Mouse (Mus musculus): ENCODE measurements around the gene Ralgps2.

DNA sequence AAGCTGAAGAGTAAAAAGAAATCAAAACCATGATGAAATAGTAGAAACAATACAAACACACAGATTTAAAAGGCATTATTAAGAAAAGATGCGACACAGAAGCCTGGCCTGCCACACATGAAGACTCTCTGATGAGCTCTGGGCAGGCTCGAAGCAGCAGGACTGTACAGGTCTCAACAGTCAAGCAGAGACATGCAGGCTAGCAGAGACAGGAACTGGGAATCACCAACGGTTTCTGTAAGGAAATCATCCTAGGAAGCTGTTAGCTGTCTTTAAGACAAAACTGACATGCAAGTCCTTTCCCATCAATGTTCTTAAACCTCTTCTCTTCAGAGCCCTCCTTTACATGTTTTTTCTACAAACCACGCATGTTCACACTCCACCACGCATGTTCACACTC is 24.5 kb downstream of the Ralgps2 start:
- TF ChIP-seq POLR2A (IDR thresholded peaks at IDR 0.05; ENCODE audit: borderline replicate concordance, control insufficient read depth, low read depth, low read length) (no peak), CTCF (IDR thresholded peaks at IDR 0.05; ENCODE audit: control insufficient read depth, insufficient read depth, low read length) (no peak)

Data from bone marrow, adult 2 months (tissue).